Mouse (Mus musculus): ENCODE measurements around the gene Castor2. TPM values are rescaled to one million over a fixed set of nuclear protein-coding genes. Genes with fewer than 3 reads are reported as not detected.

Gene Castor2
- polyA plus RNA-seq, 1 experiment from 2014 or later: 13.2 TPM

GRCm38 (mm10) chr5:134102720-134103119 lies 3.2 kb downstream of the Castor2 start:
- Histone ChIP-seq H3K9ac (replicated peaks) (no peak overlapping the region), H3K9me3 (0 out of 2 replicates have a peak, but pooled peaks cover 8% of the 10 kb centered on the region), H3K27ac (0 out of 2 replicates have a peak overlapping the region, but pooled peaks have one; percentile 12), H3K36me3 (peaks cover 18% of the 10 kb centered on the region), H3K4me1 (replicated peaks) (peaks cover 32% of the 10 kb centered on the region), H3K27me3 (no peaks in the 10 kb centered on the region), H3K4me2 (no peak overlapping the region; the same call in 1 of the 2 replicates), H3K4me3 (replicated peaks) (no peak overlapping the region)
- ATAC-seq (ENCODE audit: insufficient number of reproducible peaks, insufficient read depth, low FRiP score, low TSS enrichment, low read depth): no peak
- WGBS: 63% methylated on average over 6 of the region's 6 CpGs

GRCm38 (mm10) chr5:134105829-134106228 lies 6.3 kb downstream of the Castor2 start:
- H3K27ac ChIP-seq: no peak overlapping the region
- H3K4me1 ChIP-seq (replicated peaks): peaks cover 21% of the 10 kb centered on the region
- no peaks in the 10 kb centered on the region for H3K27me3 ChIP-seq
- peaks cover 46% of the 10 kb centered on the region for H3K36me3 ChIP-seq
- H3K9ac ChIP-seq (replicated peaks): no peak overlapping the region
- no peak overlapping the region for H3K4me2 ChIP-seq
- WGBS: 86% methylated on average over 8 of the region's 8 CpGs
- no peak overlapping the region for H3K4me3 ChIP-seq (replicated peaks)
- 0 out of 2 replicates have a peak, but pooled peaks cover 8% of the 10 kb centered on the region for H3K9me3 ChIP-seq
- ATAC-seq (ENCODE audit: insufficient number of reproducible peaks, insufficient read depth, low FRiP score, low TSS enrichment, low read depth): no peak

- H3K27ac ChIP-seq: no peak overlapping the region
- WGBS: 76% methylated on average over 5 of the region's 5 CpGs
- H3K9me3 ChIP-seq: no peaks in the 10 kb centered on the region
- peaks cover 5% of the 10 kb centered on the region for H3K4me1 ChIP-seq (replicated peaks)
- no peaks in the 10 kb centered on the region for H3K27me3 ChIP-seq
- H3K4me2 ChIP-seq: no peak overlapping the region
- ATAC-seq (ENCODE audit: insufficient number of reproducible peaks, insufficient read depth, low FRiP score, low TSS enrichment, low read depth): no peak
- H3K4me3 ChIP-seq (replicated peaks): no peak overlapping the region
- no peak overlapping the region for H3K9ac ChIP-seq (replicated peaks)
- H3K36me3 ChIP-seq: peaks cover 41% of the 10 kb centered on the region
These were observed 15.5 kb downstream of the Castor2 start for GRCm38 (mm10) chr5:134114981-134115380.

- 87% methylated on average over 7 of the region's 7 CpGs for WGBS
- no peak for ATAC-seq (ENCODE audit: insufficient number of reproducible peaks, insufficient read depth, low FRiP score, low TSS enrichment, low read depth)
- peaks cover 34% of the 10 kb centered on the region for H3K36me3 ChIP-seq
- no peak overlapping the region for H3K27ac ChIP-seq
- no peak overlapping the region for H3K4me3 ChIP-seq (replicated peaks)
- H3K4me1 ChIP-seq (replicated peaks): peaks cover 5% of the 10 kb centered on the region
- no peak overlapping the region for H3K9ac ChIP-seq (replicated peaks)
- H3K4me2 ChIP-seq: no peak overlapping the region
- no peaks in the 10 kb centered on the region for H3K9me3 ChIP-seq
- H3K27me3 ChIP-seq: no peaks in the 10 kb centered on the region
These were observed 16.2 kb downstream of the Castor2 start for GRCm38 (mm10) chr5:134115639-134116259.

GRCm38 (mm10) chr5:134118798-134119407 lies 19.4 kb downstream of the Castor2 start:
- Histone ChIP-seq H3K4me3 (replicated peaks) (no peak overlapping the region), H3K4me2 (no peak overlapping the region), H3K9ac (replicated peaks) (no peak overlapping the region), H3K9me3 (no peaks in the 10 kb centered on the region), H3K4me1 (replicated peaks) (peaks cover 11% of the 10 kb centered on the region), H3K27me3 (no peaks in the 10 kb centered on the region), H3K36me3 (peaks cover 18% of the 10 kb centered on the region), H3K27ac (no peak overlapping the region)
- ATAC-seq (ENCODE audit: insufficient number of reproducible peaks, insufficient read depth, low FRiP score, low TSS enrichment, low read depth): no peak
- WGBS: 87% methylated on average over 15 of the region's 15 CpGs

GRCm38 (mm10) chr5:134119481-134120120 lies 20.1 kb downstream of the Castor2 start:
- H3K36me3 ChIP-seq: peaks cover 22% of the 10 kb centered on the region
- ATAC-seq (ENCODE audit: insufficient number of reproducible peaks, insufficient read depth, low FRiP score, low TSS enrichment, low read depth): no peak
- H3K9ac ChIP-seq (replicated peaks): no peak overlapping the region
- no peak overlapping the region for H3K4me3 ChIP-seq (replicated peaks)
- H3K9me3 ChIP-seq: no peaks in the 10 kb centered on the region
- WGBS: 51% methylated on average over 10 of the region's 10 CpGs
- no peaks in the 10 kb centered on the region for H3K27me3 ChIP-seq
- H3K4me1 ChIP-seq (replicated peaks): peaks cover 11% of the 10 kb centered on the region
- no peak overlapping the region for H3K4me2 ChIP-seq
- H3K27ac ChIP-seq: no peak overlapping the region

- H3K27me3 ChIP-seq: no peaks in the 10 kb centered on the region
- H3K9ac ChIP-seq (replicated peaks): no peak overlapping the region
- H3K4me2 ChIP-seq: no peak overlapping the region
- WGBS: 85% methylated on average over 3 of the region's 3 CpGs
- no peaks in the 10 kb centered on the region for H3K9me3 ChIP-seq
- no peak for ATAC-seq (ENCODE audit: insufficient number of reproducible peaks, insufficient read depth, low FRiP score, low TSS enrichment, low read depth)
- H3K27ac ChIP-seq: no peak overlapping the region
- peaks cover 11% of the 10 kb centered on the region for H3K4me1 ChIP-seq (replicated peaks)
- H3K4me3 ChIP-seq (replicated peaks): no peak overlapping the region
- peaks cover 24% of the 10 kb centered on the region for H3K36me3 ChIP-seq
These were observed 20.6 kb downstream of the Castor2 start for GRCm38 (mm10) chr5:134120135-134120534.

- H3K4me2 ChIP-seq: no peak overlapping the region
- ATAC-seq (ENCODE audit: insufficient number of reproducible peaks, insufficient read depth, low FRiP score, low TSS enrichment, low read depth): no peak
These were observed 21.8 kb downstream of the Castor2 start for GRCm38 (mm10) chr5:134121138-134121892.

GRCm38 (mm10) chr5:134121893-134122259 lies 22.4 kb downstream of the Castor2 start:
- peaks cover 11% of the 10 kb centered on the region for H3K4me1 ChIP-seq (replicated peaks)
- H3K4me2 ChIP-seq: no peak overlapping the region
- no peak overlapping the region for H3K9ac ChIP-seq (replicated peaks)
- no peak overlapping the region for H3K4me3 ChIP-seq (replicated peaks)
- H3K36me3 ChIP-seq: peaks cover 32% of the 10 kb centered on the region
- H3K9me3 ChIP-seq: peaks cover 3% of the 10 kb centered on the region; the same call in 1 of the 2 replicates
- H3K27ac ChIP-seq: no peak overlapping the region
- no peak for ATAC-seq (ENCODE audit: insufficient number of reproducible peaks, insufficient read depth, low FRiP score, low TSS enrichment, low read depth)
- 75% methylated on average over 4 of the region's 4 CpGs for WGBS
- H3K27me3 ChIP-seq: no peaks in the 10 kb centered on the region

More at GRCm38 (mm10) chr5:134121138-134121892, 21.8 kb downstream of the Castor2 start:
- Histone ChIP-seq H3K4me3 (replicated peaks) (no peak overlapping the region), H3K9me3 (no peaks in the 10 kb centered on the region), H3K27ac (no peak overlapping the region), H3K27me3 (no peaks in the 10 kb centered on the region), H3K36me3 (peaks cover 27% of the 10 kb centered on the region), H3K9ac (replicated peaks) (no peak overlapping the region), H3K4me1 (replicated peaks) (peaks cover 11% of the 10 kb centered on the region)
- 70% methylated on average over 9 of the region's 9 CpGs for WGBS

GRCm38 (mm10) chr5:134123846-134124245 lies 24.3 kb downstream of the Castor2 start:
- Histone ChIP-seq H3K27me3 (no peaks in the 10 kb centered on the region), H3K27ac (no peak overlapping the region), H3K4me1 (replicated peaks) (peaks cover 15% of the 10 kb centered on the region), H3K4me2 (no peak overlapping the region), H3K9ac (replicated peaks) (no peak overlapping the region), H3K36me3 (peaks cover 29% of the 10 kb centered on the region), H3K4me3 (replicated peaks) (no peak overlapping the region), H3K9me3 (peaks cover 11% of the 10 kb centered on the region; the same call in 1 of the 2 replicates)
- WGBS: 75% methylated on average over 6 of the region's 6 CpGs
- ATAC-seq (ENCODE audit: insufficient number of reproducible peaks, insufficient read depth, low FRiP score, low TSS enrichment, low read depth): no peak

GRCm38 (mm10) chr5:134126232-134126631 lies 26.7 kb downstream of the Castor2 start:
- Histone ChIP-seq H3K4me3 (replicated peaks) (no peak overlapping the region), H3K9me3 (peaks cover 11% of the 10 kb centered on the region; the same call in 1 of the 2 replicates), H3K36me3 (peaks cover 28% of the 10 kb centered on the region), H3K4me2 (no peak overlapping the region), H3K4me1 (replicated peaks) (0 out of 2 replicates have a peak, but pooled peaks cover 6% of the 10 kb centered on the region), H3K27ac (no peak overlapping the region), H3K27me3 (no peaks in the 10 kb centered on the region), H3K9ac (replicated peaks) (no peak overlapping the region)
- ATAC-seq (ENCODE audit: insufficient number of reproducible peaks, insufficient read depth, low FRiP score, low TSS enrichment, low read depth): no peak
- 93% methylated on average over 2 of the region's 2 CpGs for WGBS
